Mouse (Mus musculus) intestine, embryonic 15.5 days (tissue): ENCODE results near the gene Pdzd3. TPM values are rescaled to one million over a fixed set of nuclear protein-coding genes. Genes with fewer than 3 reads are reported as not detected.
A peak's percentile ranks its signal among the peaks of the same experiment; 100 is the strongest.

Source experiments
- ATAC-seq: fragments of 200-750 bp; cut with Nextera tagmentation; 2 replicates; pipeline ENCODE4 v1.8.0; 2017; ENCODE audit warnings: moderate TSS enrichment, moderate library complexity
- H3K27ac ChIP-seq: fragments of 300-500 bp; sonication (generic); 2 replicates; pipeline ENCODE4 v1.5.1; 2015; ENCODE audit warnings: mild to moderate bottlenecking, inconsistent platforms
- H3K27me3 ChIP-seq: fragments of 300-500 bp; sonication (generic); replicated peaks from 2 replicates; pipeline ENCODE4 v1.6.1; 2015; ENCODE audit warnings: inconsistent platforms
- H3K36me3 ChIP-seq: fragments of 300-500 bp; sonication (generic); 2 replicates; pipeline ENCODE4 v1.6.1; 2015; ENCODE audit warnings: inconsistent platforms
- H3K4me1 ChIP-seq: fragments of 300-500 bp; sonication (generic); replicated peaks from 2 replicates; pipeline ENCODE4 v1.6.1; 2015; ENCODE audit warnings: inconsistent platforms
- H3K4me2 ChIP-seq: fragments of 300-500 bp; sonication (generic); replicated peaks from 2 replicates; pipeline ENCODE4 v1.6.1; 2015; ENCODE audit warnings: mild to moderate bottlenecking, inconsistent platforms
- H3K4me3 ChIP-seq: fragments of 300-500 bp; sonication (generic); replicated peaks from 2 replicates; pipeline ENCODE4 v1.5.1; 2015; ENCODE audit warnings: inconsistent platforms
- H3K9ac ChIP-seq: fragments of 300-500 bp; sonication (generic); 2 replicates; pipeline ENCODE4 v1.6.1; 2015; ENCODE audit warnings: inconsistent platforms
- H3K9me3 ChIP-seq: fragments of 300-500 bp; sonication (generic); 2 replicates; pipeline ENCODE4 v1.6.1; 2016; ENCODE audit warnings: inconsistent platforms
- WGBS: fragments of 180-500 bp; shearing (Covaris S2); methylation state at CpG from one replicate; pipeline ENCODE4 v1.1.7; 2015; 5-methylcytosine and 5-hydroxymethylcytosine counted together
- polyA plus RNA-seq: library from polyadenylated mRNA; unstranded; fragments of >200 nt; fragmentation: Nextera tagmentation; extraction: Ambion mirVana; gene quantifications from 2 replicates; pipeline ENCODE4 v1.2.1, GENCODE M21; 2015

Pdzd3 gene
- polyA plus RNA-seq, 1 experiment from 2014 or later, result 11.7 TPM

GRCm38 (mm10) chr9:44233021-44233801 is 18.1 kb downstream of the Pdzd3 start:
- Histone ChIP-seq H3K27ac (peak overlapping the region; percentile 90), H3K27me3 (no peaks in the 10 kb centered on the region), H3K4me3 (peak overlapping the region; percentile 93), H3K36me3 (no peaks in the 10 kb centered on the region), H3K9me3 (no peaks in the 10 kb centered on the region), H3K4me2 (peak overlapping the region; percentile 62), H3K9ac (peak overlapping the region; percentile 95), H3K4me1 (peaks cover 14% of the 10 kb centered on the region; the same call in 1 of the 2 replicates)
- peak; percentile 74 for ATAC-seq
- under 1% methylated on average over 40 of the region's 40 CpGs for WGBS

- H3K9me3 ChIP-seq, result no peaks in the 10 kb centered on the region
- H3K4me3 ChIP-seq, result no peak overlapping the region
- no peaks in the 10 kb centered on the region for H3K27me3 ChIP-seq
- H3K9ac ChIP-seq, result no peak overlapping the region
- peak overlapping the region; percentile 62; the same call in 1 of the 2 replicates for H3K4me2 ChIP-seq
- no peak overlapping the region for H3K27ac ChIP-seq
- no peak for ATAC-seq
- peaks cover 14% of the 10 kb centered on the region; the same call in 1 of the 2 replicates for H3K4me1 ChIP-seq
- H3K36me3 ChIP-seq, result no peaks in the 10 kb centered on the region
Measured at GRCm38 (mm10) chr9:44231609-44232008, 19.7 kb downstream of the Pdzd3 start.

- WGBS, result 61% methylated on average over 6 of the region's 6 CpGs
- ATAC-seq, result no peak
- Histone ChIP-seq H3K4me2 (no peak overlapping the region), H3K36me3 (no peaks in the 10 kb centered on the region), H3K4me1 (0 out of 2 replicates have a peak, but pooled peaks cover 6% of the 10 kb centered on the region), H3K27ac (no peak overlapping the region), H3K27me3 (no peaks in the 10 kb centered on the region), H3K9me3 (no peaks in the 10 kb centered on the region), H3K4me3 (no peak overlapping the region), H3K9ac (no peak overlapping the region)
Measured at GRCm38 (mm10) chr9:44225993-44226392, 25.3 kb downstream of the Pdzd3 start.

- Histone ChIP-seq H3K4me3 (no peak overlapping the region), H3K9me3 (no peaks in the 10 kb centered on the region), H3K27me3 (no peaks in the 10 kb centered on the region), H3K4me1 (no peaks in the 10 kb centered on the region), H3K36me3 (no peaks in the 10 kb centered on the region), H3K4me2 (no peak overlapping the region), H3K9ac (no peak overlapping the region), H3K27ac (no peak overlapping the region)
- WGBS, result 94% methylated on average over 14 of the region's 14 CpGs
- ATAC-seq, result no peak
Measured at GRCm38 (mm10) chr9:44213538-44213937, 37.7 kb downstream of the Pdzd3 start.

GRCm38 (mm10) chr9:44212406-44212805 is 38.9 kb downstream of the Pdzd3 start:
- Histone ChIP-seq H3K36me3 (no peaks in the 10 kb centered on the region), H3K4me3 (no peak overlapping the region), H3K9ac (no peak overlapping the region), H3K4me1 (peaks cover 3% of the 10 kb centered on the region; the same call in 1 of the 2 replicates), H3K27me3 (no peaks in the 10 kb centered on the region), H3K27ac (no peak overlapping the region), H3K9me3 (no peaks in the 10 kb centered on the region), H3K4me2 (no peak overlapping the region)
- 75% methylated on average over 4 of the region's 4 CpGs for WGBS
- ATAC-seq, result no peak

- Histone ChIP-seq H3K4me1 (peaks cover 3% of the 10 kb centered on the region; the same call in 1 of the 2 replicates), H3K36me3 (no peaks in the 10 kb centered on the region), H3K9me3 (no peaks in the 10 kb centered on the region), H3K27ac (peak overlapping the region; percentile 33; the same call in 1 of the 2 replicates), H3K4me3 (no peak overlapping the region), H3K27me3 (no peaks in the 10 kb centered on the region), H3K9ac (no peak overlapping the region), H3K4me2 (no peak overlapping the region)
- ATAC-seq, result peak; percentile 94
- WGBS, result 70% methylated on average over 4 of the region's 4 CpGs
Measured at GRCm38 (mm10) chr9:44209416-44209815, 41.9 kb downstream of the Pdzd3 start.

GRCm38 (mm10) chr9:44207840-44208239 is 43.4 kb downstream of the Pdzd3 start:
- no peak for ATAC-seq
- 92% methylated on average over 2 of the region's 2 CpGs for WGBS
- no peaks in the 10 kb centered on the region for H3K9me3 ChIP-seq

GRCm38 (mm10) chr9:44200458-44200857 is 50.8 kb downstream of the Pdzd3 start:
- Histone ChIP-seq H3K27me3 (no peaks in the 10 kb centered on the region), H3K9me3 (no peaks in the 10 kb centered on the region), H3K4me3 (no peak overlapping the region), H3K4me1 (no peaks in the 10 kb centered on the region), H3K9ac (no peak overlapping the region), H3K27ac (no peak overlapping the region), H3K4me2 (no peak overlapping the region), H3K36me3 (0 out of 2 replicates have a peak, but pooled peaks cover 4% of the 10 kb centered on the region)
- no peak for ATAC-seq
- 70% methylated on average over 3 of the region's 3 CpGs for WGBS

More at GRCm38 (mm10) chr9:44207840-44208239, 43.4 kb downstream of the Pdzd3 start:
- H3K4me2 ChIP-seq, result no peak overlapping the region
- no peak overlapping the region for H3K27ac ChIP-seq
- peaks cover 3% of the 10 kb centered on the region; the same call in 1 of the 2 replicates for H3K4me1 ChIP-seq
- H3K4me3 ChIP-seq, result no peak overlapping the region
- H3K27me3 ChIP-seq, result no peaks in the 10 kb centered on the region
- H3K9ac ChIP-seq, result no peak overlapping the region
- H3K36me3 ChIP-seq, result no peaks in the 10 kb centered on the region

- Histone ChIP-seq H3K4me3 (no peak overlapping the region), H3K27me3 (no peaks in the 10 kb centered on the region), H3K9me3 (no peaks in the 10 kb centered on the region), H3K4me2 (no peak overlapping the region), H3K4me1 (no peaks in the 10 kb centered on the region), H3K9ac (no peak overlapping the region), H3K36me3 (0 out of 2 replicates have a peak, but pooled peaks cover 4% of the 10 kb centered on the region), H3K27ac (no peak overlapping the region)
- no peak for ATAC-seq
Measured at GRCm38 (mm10) chr9:44199580-44199979, 51.7 kb downstream of the Pdzd3 start.

- Histone ChIP-seq H3K4me1 (no peaks in the 10 kb centered on the region), H3K27ac (no peak overlapping the region), H3K27me3 (no peaks in the 10 kb centered on the region), H3K9ac (no peak overlapping the region), H3K36me3 (0 out of 2 replicates have a peak, but pooled peaks cover 4% of the 10 kb centered on the region), H3K4me3 (no peak overlapping the region), H3K9me3 (no peaks in the 10 kb centered on the region), H3K4me2 (no peak overlapping the region)
- 94% methylated on average over 3 of the region's 3 CpGs for WGBS
- no peak for ATAC-seq
Measured at GRCm38 (mm10) chr9:44199166-44199565, 52.1 kb downstream of the Pdzd3 start.
